Mouse (Mus musculus) left cerebral cortex, postnatal 4 days (tissue): ENCODE results near the gene Ubxn4. TPM values are rescaled to one million over a fixed set of nuclear protein-coding genes. Genes with fewer than 3 reads are reported as not detected.
A peak's percentile ranks its signal among the peaks of the same experiment; 100 is the strongest.
"Not testable (repeated sequence)": the region's sequence is repeated elsewhere in the genome, so short reads cannot be mapped to it uniquely, and the experiment has no call there.

Experiments used
- DNase-seq: peaks from one replicate; pipeline ENCODE4 v3.0.0-alpha.2; 2022
- intact Hi-C: fragments of 180-260 bp; cut with DNase I; formaldehyde crosslinking; loops from one replicate; pipeline ENCODE4 v1.15.1; 2025
- total RNA-seq, 2 experiments: library from RNA; stranded (reverse); gene quantifications; 2 replicates each; pipeline ENCODE4 v1.2.3; 2021

The Ubxn4 gene
- total RNA-seq: 10 to 100 TPM; 56.1 to 63.0 TPM

DNA sequence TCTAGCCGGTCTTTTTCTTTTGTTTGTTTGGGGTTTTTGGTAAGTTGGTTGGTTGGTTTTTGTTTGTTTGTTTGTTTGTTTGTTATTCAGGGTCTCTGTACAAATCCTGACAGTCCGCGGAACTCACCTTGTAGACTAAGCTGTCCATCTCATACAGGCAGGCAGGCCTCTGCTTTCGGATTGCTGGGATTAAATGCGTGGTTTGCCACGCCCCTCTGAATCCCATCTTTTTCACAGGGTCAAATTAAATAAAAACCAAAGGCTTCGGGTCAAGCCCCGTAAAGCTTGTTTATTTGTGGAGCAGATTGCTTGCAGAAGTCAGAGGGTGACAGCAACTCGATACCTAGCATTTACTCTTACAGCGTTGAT, at the start of gene Ubxn4:
Ubxn4 (plus strand) TSS at position 338 of the 369 bp plus-strand sequence.
- DNase-seq: no peak
- intact Hi-C loops: no loop called here

DNA sequence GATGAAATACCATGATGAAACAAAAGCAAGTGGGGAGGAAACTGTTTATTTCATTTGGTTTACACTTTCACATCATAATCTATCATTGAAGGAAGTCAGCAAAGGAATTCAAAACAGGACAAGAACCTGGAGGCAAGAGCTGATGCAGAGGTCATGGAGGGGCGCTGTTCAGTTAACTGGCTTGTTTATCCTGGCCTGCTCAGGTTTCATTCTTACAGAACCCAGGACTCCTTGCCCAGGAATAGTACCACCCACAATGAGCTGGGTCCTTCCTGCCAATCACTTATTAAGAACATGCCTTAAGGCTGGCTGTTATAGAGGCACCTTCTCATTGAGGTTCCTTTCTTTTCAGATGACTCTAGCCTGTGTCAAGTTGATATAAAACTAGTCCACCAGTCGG, 49.8 kb upstream of the Ubxn4 start:
- intact Hi-C loops: no loop called here
- no peak for DNase-seq

DNA sequence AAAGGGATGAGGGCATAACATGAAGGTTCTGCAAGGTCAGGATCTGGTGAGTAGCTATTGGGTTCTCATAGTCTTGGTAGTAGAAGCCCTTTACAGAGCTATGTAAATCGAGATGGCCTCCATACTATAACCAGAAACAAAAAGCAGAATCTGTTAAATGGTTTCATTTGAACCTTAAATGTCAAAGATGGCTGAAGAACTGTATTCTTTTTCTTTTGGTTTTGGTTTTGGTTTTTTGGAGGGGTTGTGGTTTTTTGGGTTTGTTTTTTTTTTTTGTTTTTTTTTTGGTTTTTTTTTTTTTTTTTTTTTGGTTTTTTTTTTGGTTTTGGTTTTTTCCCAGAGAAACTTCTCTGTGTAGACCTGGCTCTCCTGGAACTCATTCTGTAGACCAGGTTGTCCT, 46.4 kb upstream of the Ubxn4 start:
- no peak for DNase-seq
- intact Hi-C loops: no loop called here

DNA sequence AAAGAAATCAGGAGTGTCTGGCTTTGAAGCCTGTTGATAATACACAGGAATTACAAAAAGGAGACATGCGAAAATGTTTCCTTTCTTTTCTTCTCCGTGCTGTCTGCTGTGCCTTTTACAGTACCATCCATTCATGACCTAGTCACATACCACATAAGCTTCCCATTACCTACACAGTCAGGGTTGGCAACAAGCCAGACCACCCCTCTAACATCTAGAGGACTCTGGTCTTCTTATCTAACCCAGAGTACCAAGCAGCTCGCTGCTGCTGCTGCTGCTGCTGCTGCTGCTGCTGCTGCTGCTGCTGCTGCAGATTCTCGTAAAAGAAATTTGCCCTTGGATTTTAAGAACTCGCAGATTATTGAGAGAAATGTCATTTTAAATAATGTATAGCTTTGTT, 30.5 kb upstream of the Ubxn4 start:
- DNase-seq: peak; percentile 41
- intact Hi-C loops: no loop called here

DNA sequence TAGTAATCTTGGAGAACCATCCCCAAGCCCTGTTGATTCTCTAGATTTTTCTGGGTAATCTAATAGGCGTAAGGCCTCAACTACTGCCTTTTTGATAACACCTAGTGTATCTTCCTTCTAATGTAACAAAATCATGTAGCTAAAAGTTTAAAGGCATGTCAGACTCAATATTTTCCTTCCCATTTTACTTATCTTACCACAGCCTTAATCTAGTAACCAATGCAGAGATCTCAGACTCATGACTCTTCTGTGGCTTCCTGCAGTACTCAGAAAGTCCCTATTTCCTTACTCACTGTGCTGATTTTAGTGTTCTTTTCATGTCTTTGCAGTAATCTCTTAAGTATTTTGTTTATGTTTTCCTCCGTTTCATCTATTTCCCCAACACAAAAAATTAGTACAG, 21.9 kb upstream of the Ubxn4 start:
- no peak for DNase-seq
- intact Hi-C loops: no loop called here

DNA sequence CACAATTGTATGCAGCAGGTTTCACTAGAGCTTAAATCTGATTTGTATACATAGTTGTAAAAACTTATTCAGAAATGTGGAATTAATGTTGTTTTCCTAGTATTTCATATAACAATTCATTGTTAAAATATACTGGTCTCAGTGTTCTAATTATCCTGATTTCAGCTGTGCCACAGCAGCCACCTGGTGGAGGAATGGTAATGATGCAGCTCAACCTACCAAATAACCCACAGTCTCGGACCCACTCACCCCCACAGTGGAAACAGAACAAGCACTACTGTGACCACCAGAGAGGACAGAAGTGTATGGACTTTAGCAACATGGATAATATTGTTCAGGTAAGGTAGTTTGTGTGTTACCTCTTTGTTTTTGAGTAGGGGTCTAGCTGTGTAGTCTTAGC, 20.5 kb upstream of the Ubxn4 start:
- intact Hi-C loops: no loop called here
- DNase-seq: no peak

DNA sequence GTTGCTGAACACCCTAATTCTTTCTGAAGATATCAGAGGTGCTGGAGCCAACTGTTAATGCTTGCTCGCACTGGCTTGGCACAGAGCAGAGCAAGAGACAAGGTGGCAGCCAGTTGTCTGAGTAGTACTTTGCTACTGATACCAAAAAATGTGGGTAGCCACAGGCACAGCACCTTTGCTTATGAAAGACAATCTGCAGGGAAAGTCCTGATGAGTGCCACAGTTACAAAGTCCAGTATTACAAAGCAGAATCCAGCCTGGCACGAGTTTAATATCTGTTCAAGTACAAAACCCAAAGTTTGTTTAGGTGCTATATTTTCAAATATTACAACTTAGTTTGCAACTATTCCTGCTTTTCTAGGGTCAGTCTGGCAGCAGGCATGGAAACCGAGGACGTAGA, 8.6 kb upstream of the Ubxn4 start:
- intact Hi-C loops: no loop called here
- no peak for DNase-seq

DNA sequence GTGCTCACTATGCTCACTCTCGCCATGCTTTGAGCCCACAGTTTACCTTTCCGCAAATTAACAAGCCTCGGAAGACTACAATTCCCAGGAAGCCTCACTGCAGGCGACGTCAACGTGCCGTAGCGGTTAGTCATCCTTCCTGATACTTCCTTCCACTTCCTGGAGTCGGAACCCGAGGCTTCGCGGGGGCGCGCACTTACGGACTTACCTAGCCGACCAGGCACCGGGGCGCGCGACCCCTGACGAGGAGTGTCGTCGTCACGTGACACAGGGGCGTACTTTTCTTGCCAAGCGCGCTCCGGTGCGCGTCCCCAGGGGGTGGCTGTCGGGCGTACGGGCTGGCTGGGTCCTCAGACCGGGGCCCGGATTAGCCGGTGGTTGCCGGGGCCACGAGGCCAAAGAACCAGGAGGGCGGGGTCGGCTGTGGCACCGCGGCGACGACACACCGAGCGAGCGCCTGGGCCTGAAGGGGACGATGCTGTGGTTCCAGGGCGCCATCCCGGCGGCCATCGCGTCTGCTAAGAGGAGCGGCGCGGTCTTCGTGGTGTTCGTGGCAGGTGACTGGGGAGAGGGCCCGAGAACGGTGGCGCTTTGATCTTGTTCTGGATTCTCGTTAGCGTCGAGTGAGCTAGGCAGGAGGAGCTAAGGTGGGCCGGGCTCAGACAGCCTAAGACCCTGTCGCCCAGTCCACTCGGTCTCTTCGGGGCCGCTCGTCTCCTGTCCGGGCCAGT, 397 bp downstream of the Ubxn4 start:
- intact Hi-C loops: no loop called here
- DNase-seq: peak; percentile 97

DNA sequence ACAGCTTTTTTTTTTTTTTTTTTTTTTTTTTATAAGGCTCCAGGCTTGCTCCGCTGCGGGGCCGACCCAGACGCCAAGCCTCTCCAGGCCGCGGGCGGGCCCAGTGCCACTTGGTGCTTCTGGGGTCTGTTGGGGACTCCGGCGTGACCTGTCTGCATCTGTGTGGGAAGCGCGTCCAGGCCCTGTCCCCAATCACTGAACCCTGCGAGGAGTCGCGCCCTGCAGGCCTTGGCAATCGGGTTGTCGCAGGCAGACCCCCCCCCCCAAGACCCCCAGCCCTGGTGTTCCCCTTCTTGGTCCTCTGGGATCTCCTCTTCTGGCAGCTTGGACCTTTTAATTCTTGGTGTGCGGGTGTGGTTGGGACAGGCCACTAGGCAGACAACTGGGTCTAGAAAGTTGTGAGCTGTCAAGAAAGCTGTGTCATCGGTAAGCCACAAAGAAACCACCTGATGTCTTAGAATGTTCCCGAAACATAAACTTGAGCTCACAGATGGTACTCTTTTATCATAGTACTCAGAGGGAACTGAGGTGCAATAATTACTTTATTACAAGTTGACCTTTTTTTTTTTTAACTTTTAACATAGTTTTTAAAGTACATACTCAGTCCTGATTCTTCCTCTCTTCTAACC, 1.1 kb downstream of the Ubxn4 start:
- intact Hi-C loops: no loop called here

DNA sequence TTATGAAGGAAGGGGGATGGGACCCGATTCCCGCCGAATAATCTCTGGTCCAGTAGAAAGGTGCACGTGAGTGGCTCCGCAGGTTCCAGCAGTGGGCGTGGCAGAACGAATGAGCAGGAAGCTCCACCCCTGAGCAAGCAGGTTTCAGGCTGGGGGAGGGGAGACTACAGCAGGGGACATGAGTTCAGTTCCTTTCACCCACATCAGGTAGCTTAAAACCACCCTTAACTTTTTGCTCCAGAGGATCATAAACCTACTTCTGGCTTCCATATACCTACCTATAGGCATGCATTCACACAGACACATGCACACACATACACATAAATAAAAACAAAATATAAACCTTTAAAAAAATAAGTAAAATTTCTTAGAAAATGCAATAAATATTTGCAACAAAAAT, 23.3 kb downstream of the Ubxn4 start:
- DNase-seq, intact Hi-C loops: not testable (repeated sequence)

More for the DNA sequence above, 1.1 kb downstream of the Ubxn4 start:
- DNase-seq: peak; percentile 48

DNA sequence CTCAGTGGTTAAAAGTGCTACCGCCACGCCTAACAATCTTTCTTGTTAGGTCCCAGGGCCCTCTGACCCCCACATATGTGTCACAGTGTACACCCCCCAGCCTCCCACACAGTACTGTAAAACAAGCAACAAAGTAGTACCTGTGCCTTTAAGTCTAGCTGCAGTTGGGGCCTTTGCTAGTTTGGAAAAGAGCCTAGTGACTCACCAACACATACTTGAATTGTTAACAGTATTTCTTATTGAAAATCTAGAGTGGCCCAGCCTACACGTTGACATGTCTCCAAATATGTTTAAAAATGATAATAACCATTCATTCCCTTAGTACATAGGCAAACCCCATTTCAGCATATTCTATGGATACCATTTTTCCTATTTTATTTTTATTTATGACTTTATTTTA, 27.0 kb downstream of the Ubxn4 start:
- intact Hi-C loops: no loop called here
- no peak for DNase-seq

DNA sequence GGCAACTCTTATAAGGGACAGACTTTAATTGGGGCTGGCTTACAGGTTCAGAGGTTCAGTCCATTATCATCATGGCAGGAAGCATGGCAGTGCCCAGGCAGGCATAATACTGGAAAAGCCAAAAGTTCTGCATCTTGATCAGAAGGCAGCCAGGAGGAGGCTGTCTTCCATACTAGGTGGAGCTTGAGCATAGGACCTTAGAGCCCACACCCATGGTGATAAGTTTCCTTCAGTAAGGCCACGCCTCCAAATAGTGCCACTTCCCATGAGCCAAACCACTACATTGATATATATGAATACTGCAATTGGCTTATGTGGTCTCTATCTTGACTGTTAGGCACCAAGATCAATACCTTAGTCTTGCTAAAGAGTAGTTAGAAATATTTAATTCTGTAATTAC, 32.1 kb downstream of the Ubxn4 start:
- intact Hi-C loops: no loop called here
- DNase-seq: no peak

DNA sequence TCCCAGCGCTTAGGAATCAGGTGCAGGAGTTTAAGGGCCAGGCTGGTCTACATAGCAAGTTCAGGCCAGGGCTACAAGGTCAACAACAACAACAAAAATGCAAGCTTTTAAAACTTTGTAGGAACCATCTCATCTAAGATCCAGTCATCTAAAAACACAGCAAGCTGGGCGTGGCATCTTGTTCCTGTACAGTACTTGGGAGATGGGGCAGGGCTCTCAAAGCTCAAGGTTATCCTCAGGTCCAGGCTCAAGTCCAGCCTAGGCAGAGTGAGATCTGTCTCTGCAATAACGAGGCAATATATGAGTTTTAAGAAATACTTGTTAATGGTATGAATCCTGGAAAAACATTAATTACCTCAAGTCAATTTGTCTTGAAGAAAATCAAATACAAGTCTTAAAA, 34.8 kb downstream of the Ubxn4 start:
- intact Hi-C loops: no loop called here
- no peak for DNase-seq

DNA sequence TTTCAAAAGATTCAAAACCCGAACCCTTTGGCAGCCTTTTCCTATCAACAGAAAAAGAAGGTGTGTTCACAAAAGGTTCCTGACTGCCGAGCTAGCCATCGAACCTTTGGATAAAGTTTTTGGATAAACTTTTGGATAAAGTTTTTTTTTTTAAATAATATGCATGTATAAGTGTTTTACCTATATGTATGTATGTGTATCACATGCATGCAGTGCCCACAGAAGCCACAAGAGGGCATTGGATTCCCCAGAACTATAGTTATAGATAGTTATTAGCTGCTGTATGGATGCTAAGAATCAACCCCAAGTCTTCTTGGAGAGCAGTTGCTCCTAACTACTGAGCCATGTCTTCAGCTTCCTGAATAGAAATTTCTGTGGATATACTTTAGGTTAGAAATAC, 38.0 kb downstream of the Ubxn4 start:
- intact Hi-C loops: no loop called here
- DNase-seq: no peak

DNA sequence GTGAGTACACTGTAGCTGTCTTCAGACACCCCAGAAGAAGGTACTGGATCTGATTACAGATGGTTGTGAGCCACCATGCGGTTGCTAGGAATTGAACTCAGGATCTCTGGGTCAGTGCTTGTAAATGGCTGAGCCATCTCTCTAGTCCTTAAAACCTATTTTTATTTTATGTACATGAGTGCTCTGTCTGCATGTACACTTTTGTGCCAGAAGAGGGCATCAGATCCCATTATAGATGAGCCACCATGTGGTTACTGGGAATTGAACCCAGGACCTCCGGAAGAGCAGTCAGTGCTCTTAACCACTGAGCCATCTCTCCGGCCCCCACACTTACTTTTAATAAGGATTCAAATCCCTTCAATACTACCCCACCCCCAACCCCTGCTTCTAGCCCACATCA, 39.2 kb downstream of the Ubxn4 start:
- no peak for DNase-seq
- intact Hi-C loops: no loop called here

DNA sequence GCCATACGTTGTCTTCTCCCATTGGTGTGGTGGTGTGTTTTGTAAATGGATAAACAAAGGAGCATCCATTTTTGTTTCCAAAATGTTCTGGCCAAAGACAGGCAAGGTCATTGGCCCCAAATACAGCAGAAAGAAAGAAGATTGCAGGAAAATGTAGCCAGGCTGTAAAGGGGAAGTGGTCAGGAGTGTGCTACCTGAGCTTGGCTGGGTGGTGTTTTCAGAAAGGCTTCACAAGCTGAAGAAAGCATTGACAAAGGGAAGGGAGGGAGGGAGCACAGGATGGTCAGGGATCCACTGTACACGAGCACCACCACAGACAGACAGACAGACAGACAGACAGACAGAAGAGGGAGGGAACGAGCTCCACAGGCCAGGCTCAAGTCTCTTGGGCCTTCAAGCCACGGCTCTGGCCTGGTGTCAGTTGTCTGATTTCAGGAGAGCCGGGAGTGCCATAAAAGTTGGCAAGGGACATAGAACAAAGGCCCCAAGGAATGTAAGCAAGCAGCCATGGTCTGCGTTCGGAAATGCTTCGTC, 40.5 kb downstream of the Ubxn4 start:
- DNase-seq: no peak
- intact Hi-C loops: no loop called here

DNA sequence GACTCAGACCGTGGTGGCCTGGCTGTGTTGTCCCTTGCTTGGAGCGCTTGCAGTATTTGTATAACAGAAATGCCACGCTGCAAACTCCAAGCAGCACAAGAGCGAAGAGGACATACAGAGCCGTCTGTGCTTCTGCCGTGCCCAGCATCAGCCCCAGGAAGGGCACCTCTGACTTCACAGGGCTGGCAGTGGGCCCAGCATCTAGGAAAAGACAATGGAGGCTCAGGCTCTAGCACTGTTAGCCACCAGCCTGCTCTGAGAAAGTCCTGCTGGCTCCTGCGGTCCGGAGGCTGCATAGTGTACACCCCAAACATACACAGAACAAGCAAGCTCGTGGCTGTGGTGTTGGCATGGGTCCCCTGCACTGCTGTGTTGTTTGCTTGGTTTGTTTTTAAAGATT, 41.4 kb downstream of the Ubxn4 start:
- intact Hi-C loops: no loop called here
- DNase-seq: peak; percentile 37

DNA sequence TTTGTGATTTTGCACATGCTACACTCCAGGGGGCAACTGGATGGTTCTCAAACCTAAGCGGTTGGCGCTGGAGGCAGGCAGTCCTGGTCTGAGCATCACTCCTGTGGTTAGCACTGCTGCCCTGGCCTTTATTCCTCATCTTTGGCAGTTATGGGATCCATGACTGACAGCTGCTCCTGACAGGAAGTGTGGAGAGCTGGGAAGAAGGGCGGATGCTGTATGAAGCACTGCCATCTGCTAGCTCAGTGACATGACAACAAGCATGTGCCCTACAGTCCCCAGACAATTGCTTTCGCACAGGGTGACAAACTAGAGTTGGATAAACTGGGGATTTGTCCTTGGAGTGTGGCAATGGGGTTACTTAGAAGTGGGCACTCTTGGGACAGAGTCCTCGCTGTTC, 46.5 kb downstream of the Ubxn4 start:
- intact Hi-C loops: no loop called here
- DNase-seq: peak; percentile 55

DNA sequence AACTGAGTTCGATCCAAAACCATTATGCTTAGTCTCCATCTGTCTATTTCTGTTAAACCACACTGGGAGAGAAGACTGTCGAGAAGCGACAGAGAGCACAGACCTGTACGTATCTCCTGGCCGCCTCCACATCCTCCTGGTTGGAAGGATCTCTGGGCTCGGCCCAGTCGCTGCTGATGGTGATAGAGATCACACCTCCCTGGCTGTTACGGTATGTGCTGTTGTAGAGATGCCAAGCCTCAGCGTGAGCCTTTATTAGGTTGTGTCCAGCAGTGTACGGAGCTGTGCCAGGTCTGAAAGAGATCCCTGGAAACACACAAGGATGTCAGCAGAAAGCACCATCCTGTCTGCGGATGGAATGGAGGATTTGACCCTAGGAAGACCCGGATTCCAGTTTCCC, 49.8 kb downstream of the Ubxn4 start:
- intact Hi-C loops: no loop called here
- peak; percentile 57 for DNase-seq

DNA sequence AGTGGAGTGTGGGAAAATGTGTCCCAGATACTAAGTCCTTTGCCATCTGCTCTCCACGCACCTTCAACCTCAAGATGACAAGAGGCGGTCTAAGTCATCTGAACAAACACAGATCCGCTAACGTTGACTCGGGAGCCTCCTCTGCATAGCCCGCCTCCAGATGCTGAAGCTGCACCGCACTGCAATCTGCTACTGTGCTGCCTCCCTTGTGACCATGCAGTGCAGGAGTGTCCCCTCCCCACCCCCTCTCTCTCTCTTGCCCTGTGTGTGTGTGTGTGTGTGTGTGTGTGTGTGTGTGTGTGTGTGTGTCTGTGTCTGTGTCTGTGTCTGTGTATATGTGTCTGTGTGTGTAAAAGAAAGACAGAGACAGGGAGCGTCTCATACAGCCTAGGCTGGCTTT, 51.5 kb downstream of the Ubxn4 start:
- no peak for DNase-seq
- intact Hi-C loops: no loop called here

DNA sequence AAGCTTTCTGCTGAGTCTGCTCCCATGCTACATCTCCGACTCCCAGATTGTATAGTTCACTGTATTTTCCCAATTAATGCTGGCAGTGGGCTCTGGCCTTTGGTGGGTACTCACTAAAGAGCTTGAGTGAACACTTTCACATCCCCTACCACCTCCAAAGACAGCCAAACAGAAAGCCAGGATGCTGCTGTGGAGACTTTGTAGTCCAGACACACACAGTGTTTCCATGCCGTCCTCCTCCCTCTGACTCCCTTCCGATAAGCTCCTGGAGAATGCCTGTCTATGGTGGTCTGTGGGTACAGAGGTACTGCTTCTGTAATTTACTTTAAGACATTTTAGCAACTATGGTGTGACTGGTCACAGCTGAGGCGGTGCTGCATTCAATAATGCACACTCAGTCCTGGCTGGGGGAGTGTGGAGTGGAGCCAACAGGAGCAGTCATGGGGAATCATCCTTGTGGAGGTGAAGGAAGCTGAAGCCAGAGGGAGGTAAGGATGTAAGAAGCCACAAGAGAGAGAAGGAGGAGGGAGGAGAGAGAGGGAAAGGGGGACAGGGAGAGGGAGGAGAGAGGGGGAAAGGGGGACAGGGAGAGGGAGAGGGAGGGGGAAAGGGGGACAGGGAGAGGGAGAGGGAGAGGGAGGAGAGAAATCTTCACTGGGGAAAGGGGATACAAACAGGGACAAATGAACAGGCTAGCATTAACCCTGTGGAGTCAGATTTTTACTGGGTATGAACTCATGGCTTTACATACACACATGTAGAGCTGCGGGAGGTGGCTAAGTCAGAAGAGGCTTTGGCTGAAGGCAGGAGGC, 52.2 kb downstream of the Ubxn4 start:
- intact Hi-C loops: no loop called here
- DNase-seq: peak; percentile 36

DNA sequence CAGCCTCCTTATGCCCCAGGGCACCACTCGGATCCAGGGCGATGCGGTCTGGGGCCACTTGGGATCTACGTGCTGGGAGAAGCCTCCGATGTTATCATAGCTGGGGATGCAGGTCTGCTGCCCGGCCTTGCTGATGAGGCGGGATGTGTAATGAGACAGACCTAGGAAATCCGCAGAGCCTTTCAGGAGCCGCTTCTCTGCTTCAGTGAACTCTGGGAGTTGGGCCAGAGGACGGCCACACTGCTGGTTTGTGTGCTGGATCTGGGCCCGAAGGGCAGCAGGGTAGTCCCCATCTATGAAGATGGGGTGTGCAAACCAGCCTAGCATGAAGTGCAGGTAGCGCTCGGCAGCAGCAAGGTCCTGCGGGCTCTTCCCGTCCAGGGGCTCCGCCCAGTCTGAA, 60.1 kb downstream of the Ubxn4 start:
- intact Hi-C loops: no loop called here
- peak; percentile 96 for DNase-seq
